Mouse (Mus musculus) bone marrow macrophage, adult 2 months (primary cell): ENCODE results near the gene Arih2. TPM values are rescaled to one million over a fixed set of nuclear protein-coding genes. Genes with fewer than 3 reads are reported as not detected.

ENCODE experiments used
- H3K27ac ChIP-seq: 2 replicates; pipeline ENCODE4 v1.5.1; 2012; ENCODE audit warnings: low read depth, low read length; ENCODE audit not compliant: insufficient read depth
- H3K4me1 ChIP-seq: 2 replicates; pipeline ENCODE4 v1.6.1; 2012; ENCODE audit warnings: low read length; ENCODE audit not compliant: control insufficient read depth, insufficient read depth
- H3K4me3 ChIP-seq: 2 replicates; pipeline ENCODE4 v1.5.1; 2012; ENCODE audit warnings: mild to moderate bottlenecking, low read length, moderate library complexity; ENCODE audit not compliant: insufficient read depth
- CTCF ChIP-seq: IDR thresholded peaks from 2 replicates; pipeline ENCODE4 v1.5.1; 2012; ENCODE audit warnings: low read depth, mild to moderate bottlenecking, low read length, moderate library complexity
- POLR2A ChIP-seq: IDR thresholded peaks from 2 replicates; pipeline ENCODE4 v1.6.1; 2012; ENCODE audit warnings: mild to moderate bottlenecking, low read depth, low read length, borderline replicate concordance
- polyA plus RNA-seq: library from polyadenylated mRNA; stranded (reverse); fragments of >200 nt; gene quantifications from 2 replicates; pipeline ENCODE4 v1.2.4, GENCODE M21; 2012; ENCODE audit not compliant: missing spikeins, insufficient read depth, insufficient read length

Gene Arih2
- polyA plus RNA-seq, 1 experiment: 43.1 TPM

GRCm38 (mm10) chr9:108566815-108567776, 82.1 kb downstream of the Arih2 start, which contains the start of gene Ndufaf3:
Ndufaf3 (minus strand) TSS chr9:108567434.
- no peak; the same call in 1 of the 2 replicates for TF ChIP-seq CTCF
- peak; percentile 97 for TF ChIP-seq POLR2A
- Histone ChIP-seq H3K4me3 (peak within 1 kb of the TSS; percentile 86), H3K4me1 (peaks cover 12% of the 10 kb centered on the region), H3K27ac (peak within 1 kb of the TSS; percentile 88)

GRCm38 (mm10) chr9:108565881-108566814, 83.0 kb downstream of the Arih2 start:
- peak overlapping the region; percentile 86 for H3K4me3 ChIP-seq
- peaks cover 22% of the 10 kb centered on the region for H3K4me1 ChIP-seq
- TF ChIP-seq CTCF: no peak

GRCm38 (mm10) chr9:108564131-108564530, 85.1 kb downstream of the Arih2 start:
- Histone ChIP-seq H3K4me3 (no peak overlapping the region), H3K27ac (no peak overlapping the region), H3K4me1 (peaks cover 22% of the 10 kb centered on the region)
- TF ChIP-seq POLR2A (no peak), CTCF (no peak)

More at GRCm38 (mm10) chr9:108565881-108566814, 83.0 kb downstream of the Arih2 start:
- H3K27ac ChIP-seq: peak overlapping the region; percentile 66

DNA sequence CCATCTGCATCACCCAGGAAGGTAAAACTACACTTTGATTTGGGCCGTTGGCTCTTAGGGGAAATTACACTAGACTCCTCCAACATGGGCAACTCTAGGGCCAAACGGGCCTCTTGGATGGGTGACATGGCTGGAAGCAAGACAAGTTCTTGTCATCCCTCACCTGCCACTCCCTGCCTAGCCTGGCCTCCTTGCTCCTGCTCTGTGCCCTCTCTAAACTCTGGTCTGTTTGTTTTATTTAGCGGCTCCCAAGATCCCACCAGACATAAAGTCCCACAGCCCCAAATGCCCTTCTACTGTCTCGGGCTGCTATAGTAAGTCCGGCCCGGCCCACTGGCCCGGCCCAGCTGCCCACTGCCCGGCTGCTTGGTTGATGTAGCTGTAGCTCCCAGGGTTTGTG, 85.5 kb downstream of the Arih2 start:
- Histone ChIP-seq H3K4me1 (peaks cover 19% of the 10 kb centered on the region), H3K27ac (no peak overlapping the region)
- TF ChIP-seq CTCF: no peak
- no peak for TF ChIP-seq POLR2A

DNA sequence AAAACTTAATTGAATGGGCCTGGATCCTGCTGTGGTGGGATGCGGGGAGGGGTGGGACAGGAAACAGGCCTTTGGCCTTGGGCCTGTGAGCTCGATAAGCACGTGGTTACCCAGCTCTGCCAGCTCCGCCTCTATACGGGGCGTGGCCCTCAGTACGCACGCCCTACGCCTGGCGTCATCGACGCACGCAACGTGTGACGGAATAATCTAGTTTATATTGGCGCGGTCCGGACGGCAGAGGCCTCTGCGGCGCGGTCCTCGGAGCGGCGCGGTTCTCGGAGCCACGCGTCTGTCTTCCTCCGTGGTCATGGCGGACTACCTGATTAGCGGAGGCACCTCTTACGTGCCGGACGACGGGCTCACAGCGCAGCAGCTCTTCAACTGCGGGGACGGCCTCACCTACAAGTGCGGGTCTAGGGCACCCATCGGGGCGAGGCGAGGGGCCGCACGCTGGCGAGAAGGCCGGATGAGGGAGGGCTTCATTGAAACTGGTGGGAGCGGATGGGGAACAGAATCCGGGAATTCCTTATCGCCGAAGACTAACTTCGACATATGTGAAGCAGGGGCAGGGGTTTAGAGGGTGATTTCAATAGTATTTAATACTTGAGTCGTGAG, 88.9 kb downstream of the Arih2 start, which contains the start of gene Impdh2:
Gene Impdh2, plus strand, starts transcription at position 60 of the 615 bp plus-strand sequence.
- 0 out of 2 replicates have a peak, but pooled peaks have one; percentile 69 for TF ChIP-seq POLR2A
- no peak for TF ChIP-seq CTCF
- Histone ChIP-seq H3K4me3 (peak within 1 kb of the TSS; percentile 74), H3K27ac (peak within 1 kb of the TSS; percentile 39; the same call in 1 of the 2 replicates), H3K4me1 (peaks cover 24% of the 10 kb centered on the region)

More for the DNA sequence above, 85.5 kb downstream of the Arih2 start:
- H3K4me3 ChIP-seq: no peak overlapping the region

- Histone ChIP-seq H3K27ac (no peak overlapping the region), H3K4me1 (peaks cover 24% of the 10 kb centered on the region), H3K4me3 (no peak overlapping the region)
- TF ChIP-seq POLR2A (no peak), CTCF (no peak)
These were observed 90.0 kb downstream of the Arih2 start for GRCm38 (mm10) chr9:108559169-108559568.

Other genes with a start within 250 kb of the Arih2 start
- not detected in 2 replicates for gene Ccdc36, start 220.9 kb downstream of the Arih2 start, polyA plus RNA-seq
- gene BC048562, start 212.9 kb downstream of the Arih2 start, polyA plus RNA-seq: not detected in 2 replicates
- 17.3 and 18.1 TPM in 2 replicates for gene Ccdc71, start 188.9 kb downstream of the Arih2 start, polyA plus RNA-seq
- 3.6 and 6.2 TPM in 2 replicates for gene Klhdc8b, start 187.8 kb downstream of the Arih2 start, polyA plus RNA-seq
- 2.7 and 3.4 TPM in 2 replicates for gene Lamb2, start 169.7 kb downstream of the Arih2 start, polyA plus RNA-seq
- 86.8 and 87.1 TPM in 2 replicates for gene Usp19, start 158.8 kb downstream of the Arih2 start, polyA plus RNA-seq
- 165 and 180 TPM in 2 replicates for gene Qars, start 141.7 kb downstream of the Arih2 start, polyA plus RNA-seq
- 73.6 and 80.9 TPM in 2 replicates for gene Qrich1, start 132.6 kb downstream of the Arih2 start, polyA plus RNA-seq
- 44.2 and 59.9 TPM in 2 replicates for gene Impdh2, start 89.1 kb downstream of the Arih2 start, polyA plus RNA-seq
- 28.6 and 29.7 TPM in 2 replicates for gene Ndufaf3, start 82.0 kb downstream of the Arih2 start, polyA plus RNA-seq
- 44.7 and 52.7 TPM in 2 replicates for gene Dalrd3, start 79.5 kb downstream of the Arih2 start, polyA plus RNA-seq
- 8.0 and 8.5 TPM in 2 replicates for gene Wdr6, start 70.6 kb downstream of the Arih2 start, polyA plus RNA-seq
- gene P4htm, start 51.7 kb downstream of the Arih2 start, polyA plus RNA-seq: not detected in 2 replicates
- gene Slc25a20, start 12.7 kb upstream of the Arih2 start, polyA plus RNA-seq: 28.5 and 29.9 TPM in 2 replicates
- gene Prkar2a, start 39.9 kb upstream of the Arih2 start, polyA plus RNA-seq: 35.2 and 37.6 TPM in 2 replicates
- gene Ip6k2, start 134.4 kb upstream of the Arih2 start, polyA plus RNA-seq: 37.3 and 40.7 TPM in 2 replicates
- 25.6 and 29.0 TPM in 2 replicates for gene Nckipsd, start 159.0 kb upstream of the Arih2 start, polyA plus RNA-seq
- gene Celsr3, start 176.9 kb upstream of the Arih2 start, polyA plus RNA-seq: 2.1 and 2.2 TPM in 2 replicates
- gene Slc26a6, start 203.9 kb upstream of the Arih2 start, polyA plus RNA-seq: 19.0 and 20.8 TPM in 2 replicates